Mouse (Mus musculus) lung, postnatal 0 days (tissue): ENCODE results near the gene Abcc9.

ENCODE experiments used
- CTCF ChIP-seq: IDR thresholded peaks from 2 replicates; pipeline ENCODE4 v1.5.1; 2016; ENCODE audit warnings: antibody characterized with exemption, mild to moderate bottlenecking
- EP300 ChIP-seq: IDR thresholded peaks from 2 replicates; pipeline ENCODE4 v1.6.1; 2016; ENCODE audit warnings: antibody characterized with exemption, mild to moderate bottlenecking, control low read depth

DNA sequence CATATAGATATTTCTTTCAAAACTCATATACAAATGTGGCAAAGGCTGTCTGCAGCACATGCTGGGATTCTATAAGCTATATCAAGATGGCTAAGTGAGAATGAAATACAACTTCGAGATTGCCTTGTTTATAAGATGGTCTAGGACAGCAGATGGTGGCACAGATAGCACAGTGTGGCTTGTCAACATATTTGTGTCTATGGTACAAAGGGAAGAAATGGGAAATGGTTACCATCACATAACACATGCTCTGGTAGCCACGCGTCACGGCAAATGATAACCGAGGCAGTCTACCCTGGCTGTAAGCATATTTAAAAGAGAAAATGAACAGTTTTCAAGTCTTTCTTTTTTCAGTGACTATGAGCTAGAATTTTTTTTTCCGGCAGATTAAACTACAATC is 32.8 kb downstream of the Abcc9 start:
- TF ChIP-seq CTCF = no peak
- TF ChIP-seq EP300 = no peak
